In the genomic region with DNA sequence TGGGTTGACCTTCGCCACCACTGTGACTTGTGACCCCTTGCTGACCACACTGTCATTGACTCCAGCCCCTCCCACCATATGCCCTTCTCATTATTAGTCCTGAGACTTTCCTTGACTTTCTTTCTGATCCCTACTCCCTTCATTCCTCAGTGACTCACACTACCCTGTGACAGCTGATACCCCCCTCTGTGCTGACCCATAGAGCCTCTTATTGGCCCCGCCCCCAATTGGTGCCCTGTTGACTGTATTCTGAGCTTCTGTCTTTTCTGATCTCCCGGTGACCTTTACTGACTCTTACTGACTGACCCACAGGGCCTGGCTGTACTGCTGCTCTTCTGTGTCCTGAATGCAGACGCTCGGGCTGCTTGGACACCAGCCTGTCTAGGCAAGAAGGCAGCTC, we compare ENCODE assay signal across 14 mouse cellular contexts.
"Had no signal": no experiment of that assay in that cellular context is flagged by ENCODE, and none has a peak within 500 bp of the region (broad histone marks: within the 10 kb centered on the region; RNA-seq: fewer than 3 reads in every experiment).

No protein-coding gene starts in this region.

- H3K4me2 ChIP-seq: liver, embryonic 11.5 days; lung, embryonic 15.5 days; midbrain, embryonic 12.5 days; neural tube, embryonic 15.5 days had no signal

- H3K27me3 ChIP-seq: neural tube, embryonic 15.5 days had no signal

- H3K27ac ChIP-seq: layer of hippocampus, adult 2 months; limb, embryonic 10.5 days; lung, embryonic 15.5 days; macrophage; midbrain, embryonic 12.5 days; neural tube, embryonic 15.5 days had no signal

- DNase-seq: kidney, postnatal 10 days; kidney, postnatal 4 days; lung, postnatal 14 days; right cerebral cortex, adult 18-20 months; right cerebral cortex, postnatal 25 days; thymus, postnatal 36 days had no signal

- H3K36me3 ChIP-seq: limb, embryonic 10.5 days; lung, embryonic 15.5 days had no signal

- H3K4me3 ChIP-seq: layer of hippocampus, adult 2 months; limb, embryonic 10.5 days; lung, embryonic 15.5 days; megakaryocyte, embryonic 14.5 days; midbrain, embryonic 12.5 days; neural tube, embryonic 15.5 days had no signal

- H3K9ac ChIP-seq: lung, embryonic 15.5 days; midbrain, embryonic 12.5 days; neural tube, embryonic 15.5 days had no signal

- H3K4me1 ChIP-seq: lung, embryonic 15.5 days; midbrain, embryonic 12.5 days had no signal

- H3K9me3 ChIP-seq: limb, embryonic 10.5 days; lung, embryonic 15.5 days; megakaryocyte, embryonic 14.5 days; midbrain, embryonic 12.5 days; neural tube, embryonic 15.5 days had no signal
